Mouse (Mus musculus): ENCODE measurements at regions not wholly inside any gene's neighbourhood (a gene's known extent, or its start where the extent isn't known, plus 50 kb on each side); places are given as distances from the start of the nearest gene placed in this dataset.

GRCm38 (mm10) chrX:142456022-142456421, 65.7 kb upstream of the Acsl4 start:
- Histone ChIP-seq H3K27ac (ENCODE audit: insufficient read depth, low read depth, low read length) (no peak overlapping the region), H3K4me3 (ENCODE audit: insufficient read depth, low read depth, low read length) (no peak overlapping the region), H3K4me1 (ENCODE audit: control insufficient read depth, insufficient read depth, low read length) (no peaks in the 10 kb centered on the region)
- TF ChIP-seq CTCF (IDR thresholded peaks at IDR 0.05; ENCODE audit: insufficient read depth, low read depth, low read length) (no peak), POLR2A (IDR thresholded peaks at IDR 0.05; ENCODE audit: insufficient read depth, low read depth, low read length) (no peak)
- 52% methylated on average over 1 of the region's 1 CpGs for whole genome bisulfite sequencing

GRCm38 (mm10) chrX:142464174-142464573, 73.8 kb upstream of the Acsl4 start:
- no peak overlapping the region for H3K27ac ChIP-seq (ENCODE audit: insufficient read depth, low read depth, low read length)
- no peaks in the 10 kb centered on the region for H3K4me1 ChIP-seq (ENCODE audit: control insufficient read depth, insufficient read depth, low read length)
- no peak for TF ChIP-seq POLR2A (IDR thresholded peaks at IDR 0.05; ENCODE audit: insufficient read depth, low read depth, low read length)
- no peak for TF ChIP-seq CTCF (IDR thresholded peaks at IDR 0.05; ENCODE audit: insufficient read depth, low read depth, low read length)
- 73% methylated on average over 2 of the region's 2 CpGs for WGBS
- H3K4me3 ChIP-seq (ENCODE audit: insufficient read depth, low read depth, low read length): no peak overlapping the region

GRCm38 (mm10) chrX:142464756-142465155, 74.4 kb upstream of the Acsl4 start:
- 77% methylated on average over 6 of the region's 6 CpGs for WGBS
- no peak overlapping the region for H3K27ac ChIP-seq (ENCODE audit: insufficient read depth, low read depth, low read length)
- TF ChIP-seq CTCF (IDR thresholded peaks at IDR 0.05; ENCODE audit: insufficient read depth, low read depth, low read length) (no peak), POLR2A (IDR thresholded peaks at IDR 0.05; ENCODE audit: insufficient read depth, low read depth, low read length) (no peak)
- no peaks in the 10 kb centered on the region for H3K4me1 ChIP-seq (ENCODE audit: control insufficient read depth, insufficient read depth, low read length)
- H3K4me3 ChIP-seq (ENCODE audit: insufficient read depth, low read depth, low read length): no peak overlapping the region

- Histone ChIP-seq H3K4me3 (ENCODE audit: insufficient read depth, low read depth, low read length) (no peak overlapping the region), H3K4me1 (ENCODE audit: control insufficient read depth, insufficient read depth, low read length) (no peaks in the 10 kb centered on the region), H3K27ac (ENCODE audit: insufficient read depth, low read depth, low read length) (no peak overlapping the region)
- WGBS: 69% methylated on average over 5 of the region's 5 CpGs
- no peak for TF ChIP-seq POLR2A (IDR thresholded peaks at IDR 0.05; ENCODE audit: insufficient read depth, low read depth, low read length)
- no peak for TF ChIP-seq CTCF (IDR thresholded peaks at IDR 0.05; ENCODE audit: insufficient read depth, low read depth, low read length)
These were observed 77.5 kb upstream of the Acsl4 start for GRCm38 (mm10) chrX:142467850-142468256.

- Histone ChIP-seq H3K4me1 (ENCODE audit: control insufficient read depth, insufficient read depth, low read length) (no peaks in the 10 kb centered on the region), H3K4me3 (ENCODE audit: insufficient read depth, low read depth, low read length) (no peak overlapping the region), H3K27ac (ENCODE audit: insufficient read depth, low read depth, low read length) (no peak overlapping the region)
- TF ChIP-seq CTCF (IDR thresholded peaks at IDR 0.05; ENCODE audit: insufficient read depth, low read depth, low read length) (no peak), POLR2A (IDR thresholded peaks at IDR 0.05; ENCODE audit: insufficient read depth, low read depth, low read length) (no peak)
- WGBS: 58% methylated on average over 4 of the region's 4 CpGs
These were observed 78.1 kb upstream of the Acsl4 start for GRCm38 (mm10) chrX:142468388-142468787.

GRCm38 (mm10) chrX:142469048-142469634, 78.8 kb upstream of the Acsl4 start:
- 23% methylated on average over 7 of the region's 7 CpGs for WGBS
- no peaks in the 10 kb centered on the region for H3K4me1 ChIP-seq (ENCODE audit: control insufficient read depth, insufficient read depth, low read length)
- TF ChIP-seq CTCF (IDR thresholded peaks at IDR 0.05; ENCODE audit: insufficient read depth, low read depth, low read length) (no peak), POLR2A (IDR thresholded peaks at IDR 0.05; ENCODE audit: insufficient read depth, low read depth, low read length) (no peak)

GRCm38 (mm10) chrX:142470083-142470482, 79.7 kb upstream of the Acsl4 start:
- 88% methylated on average over 1 of the region's 1 CpGs for WGBS
- Histone ChIP-seq H3K4me1 (ENCODE audit: control insufficient read depth, insufficient read depth, low read length) (no peaks in the 10 kb centered on the region), H3K27ac (ENCODE audit: insufficient read depth, low read depth, low read length) (no peak overlapping the region), H3K4me3 (ENCODE audit: insufficient read depth, low read depth, low read length) (no peak overlapping the region)
- TF ChIP-seq POLR2A (IDR thresholded peaks at IDR 0.05; ENCODE audit: insufficient read depth, low read depth, low read length) (no peak), CTCF (IDR thresholded peaks at IDR 0.05; ENCODE audit: insufficient read depth, low read depth, low read length) (no peak)

More at GRCm38 (mm10) chrX:142469048-142469634, 78.8 kb upstream of the Acsl4 start:
- Histone ChIP-seq H3K4me3 (ENCODE audit: insufficient read depth, low read depth, low read length) (no peak overlapping the region), H3K27ac (ENCODE audit: insufficient read depth, low read depth, low read length) (no peak overlapping the region)

- Histone ChIP-seq H3K4me3 (ENCODE audit: insufficient read depth, low read depth, low read length) (no peak overlapping the region), H3K4me1 (ENCODE audit: control insufficient read depth, insufficient read depth, low read length) (no peaks in the 10 kb centered on the region), H3K27ac (ENCODE audit: insufficient read depth, low read depth, low read length) (no peak overlapping the region)
- TF ChIP-seq CTCF (IDR thresholded peaks at IDR 0.05; ENCODE audit: insufficient read depth, low read depth, low read length) (no peak), POLR2A (IDR thresholded peaks at IDR 0.05; ENCODE audit: insufficient read depth, low read depth, low read length) (no peak)
- 89% methylated on average over 5 of the region's 5 CpGs for WGBS
These were observed 91.0 kb upstream of the Acsl4 start for GRCm38 (mm10) chrX:142481203-142481815.

GRCm38 (mm10) chrX:142488078-142488477, 97.7 kb upstream of the Acsl4 start:
- H3K4me1 ChIP-seq (ENCODE audit: control insufficient read depth, insufficient read depth, low read length): no peaks in the 10 kb centered on the region
- TF ChIP-seq CTCF (IDR thresholded peaks at IDR 0.05; ENCODE audit: insufficient read depth, low read depth, low read length) (no peak), POLR2A (IDR thresholded peaks at IDR 0.05; ENCODE audit: insufficient read depth, low read depth, low read length) (no peak)
- no peak overlapping the region for H3K4me3 ChIP-seq (ENCODE audit: insufficient read depth, low read depth, low read length)
- WGBS: 89% methylated on average over 4 of the region's 4 CpGs
- H3K27ac ChIP-seq (ENCODE audit: insufficient read depth, low read depth, low read length): no peak overlapping the region

Data from olfactory bulb, adult 2 months (tissue).